Mouse (Mus musculus) CD4-positive, CD25-positive, alpha-beta regulatory T cell, adult 2 months (primary cell): Measurements from ENCODE around the gene Gm21748.
"Not testable (repeated sequence)": the region's sequence is repeated elsewhere in the genome, so short reads cannot be mapped to it uniquely, and the experiment has no call there.

Experiments
- DNase-seq: peaks from one replicate; pipeline ENCODE4 v3.0.0-alpha.2; 2012; ENCODE audit warnings: low read depth, low spot score

The Gm21748 gene

GRCm38 (mm10) chrY:90839077-90839476 lies at the start of gene Gm21748:
Gene Gm21748, minus strand, starts transcription at chrY:90839177.
- DNase-seq, result not testable (repeated sequence)
